ENCODE assay signal across 8 mouse cellular contexts in genomic region chr11:102338561-102338960, GRCm38 (mm10). TPM values are rescaled to one million over a fixed set of nuclear protein-coding genes. Genes with fewer than 3 reads are reported as not detected.
DNase-seq lines count a peak whose midpoint lies in the region; ATAC-seq and TF ChIP-seq lines count a peak whose summit lies in the region.

No protein-coding gene starts in this region.

- H3K4me3 ChIP-seq in liver, adult 2 months (ENCODE audit: insufficient read depth, low read depth, low read length) = no peak overlapping the region
- no peak overlapping the region for H3K4me3 ChIP-seq in liver, embryonic 11.5 days (ENCODE audit: low read depth, low read length)
- no peak overlapping the region for H3K4me3 ChIP-seq in kidney, embryonic 16.5 days (ENCODE audit: low read length)

- no peak overlapping the region for H3K27ac ChIP-seq in liver, adult 2 months (replicated peaks; ENCODE audit: insufficient read depth, low read depth, low read length)
- no peak overlapping the region for H3K27ac ChIP-seq in liver, embryonic 11.5 days (ENCODE audit: low read depth, low read length)
- H3K27ac ChIP-seq in kidney, embryonic 16.5 days (ENCODE audit: low read length) = peak overlapping the region; percentile 29; the same call in 1 of the 2 replicates

- no peaks in the 10 kb centered on the region for H3K27me3 ChIP-seq in liver, adult 2 months (ENCODE audit: control insufficient read depth, insufficient read depth, low read length)
- H3K27me3 ChIP-seq in liver, embryonic 11.5 days (replicated peaks; ENCODE audit: control insufficient read depth, insufficient read depth, low read length) = peaks cover 4% of the 10 kb centered on the region; the same call in 1 of the 2 replicates
- no peaks in the 10 kb centered on the region for H3K27me3 ChIP-seq in kidney, embryonic 16.5 days (ENCODE audit: insufficient read depth, low read length)

- 36% methylated on average over 3 of the region's 3 CpGs for WGBS in liver, adult 2 months
- WGBS in liver, embryonic 11.5 days = 34% methylated on average over 3 of the region's 3 CpGs
- WGBS in kidney, embryonic 16.5 days = 34% methylated on average over 3 of the region's 3 CpGs

- H3K36me3 ChIP-seq in liver, adult 2 months (ENCODE audit: control insufficient read depth, insufficient read depth, low read length) = no peaks in the 10 kb centered on the region
- no peaks in the 10 kb centered on the region for H3K36me3 ChIP-seq in liver, embryonic 11.5 days (ENCODE audit: control insufficient read depth, insufficient read depth, low read length)
- H3K36me3 ChIP-seq in kidney, embryonic 16.5 days (ENCODE audit: insufficient read depth, low read length) = no peaks in the 10 kb centered on the region

- H3K9me3 ChIP-seq in liver, embryonic 11.5 days (ENCODE audit: control insufficient read depth, low read length) = no peaks in the 10 kb centered on the region
- 0 out of 2 replicates have a peak, but pooled peaks cover 2% of the 10 kb centered on the region for H3K9me3 ChIP-seq in kidney, embryonic 16.5 days (ENCODE audit: low read length)

- H3K79me2 ChIP-seq in liver, adult 2 months (ENCODE audit: control insufficient read depth, insufficient read depth, low read length) = no peaks in the 10 kb centered on the region

- peak; percentile 53 for DNase-seq in liver, adult 2 months (ENCODE audit: extremely low read depth, low read depth, low spot score)
- DNase-seq in liver, embryonic 11.5 days (ENCODE audit: low spot score) = no peak
- peak; percentile 91 for DNase-seq in adrenal gland, postnatal 14 days
- DNase-seq in gastrocnemius, adult 18-20 months (ENCODE audit: low spot score) = peak; percentile 56
- DNase-seq in lung, postnatal 14 days = peak; percentile 90
- DNase-seq in embryo, embryonic 10 days (ENCODE audit: low spot score) = no peak

- ATAC-seq in liver, embryonic 11.5 days (replicated peaks; ENCODE audit: low FRiP score) = no peak
- ATAC-seq in kidney, embryonic 16.5 days (ENCODE audit: low FRiP score, low TSS enrichment) = no peak
- no peak for ATAC-seq in inflammation-experienced regulatory T-cells, adult 6 months

- no peak overlapping the region for H3K4me2 ChIP-seq in liver, embryonic 11.5 days
- H3K4me2 ChIP-seq in kidney, embryonic 16.5 days (replicated peaks; ENCODE audit: low read depth, low read length) = no peak overlapping the region

- no peak overlapping the region for H3K9ac ChIP-seq in liver, adult 2 months (ENCODE audit: low read depth, low read length)
- no peak overlapping the region for H3K9ac ChIP-seq in liver, embryonic 11.5 days (ENCODE audit: low read depth, low read length)
- H3K9ac ChIP-seq in kidney, embryonic 16.5 days (replicated peaks; ENCODE audit: low read length) = no peak overlapping the region

- no peak for TF ChIP-seq CTCF in liver, adult 2 months (IDR thresholded peaks at IDR 0.05; ENCODE audit: low read depth, low read length)

- H3K4me1 ChIP-seq in liver, adult 2 months (ENCODE audit: control insufficient read depth, insufficient read depth, low read length) = no peaks in the 10 kb centered on the region
- no peaks in the 10 kb centered on the region for H3K4me1 ChIP-seq in liver, embryonic 11.5 days (replicated peaks; ENCODE audit: control insufficient read depth, insufficient read depth, low read length)
- 0 out of 2 replicates have a peak, but pooled peaks cover 5% of the 10 kb centered on the region for H3K4me1 ChIP-seq in kidney, embryonic 16.5 days (ENCODE audit: insufficient read depth, low read length)

- no peak for TF ChIP-seq POLR2A in liver, adult 2 months (IDR thresholded peaks at IDR 0.05; ENCODE audit: extremely low read depth, insufficient read depth, low read length)

RNA-seq across cellular contexts. Expression of gene Ubtf, which starts 19.0 kb away (rescaled TPM):
- 19.4 and 19.5 TPM in 2 replicates for total RNA-seq in liver, adult 2 months (2014; rRNA removed)
- polyA plus RNA-seq in liver, adult 2 months (2012; rRNA removed) = 12.7 and 12.8 TPM in 2 replicates
- 104 and 108 TPM in 2 replicates for polyA plus RNA-seq in liver, embryonic 11.5 days (2014; fragmentation: Nextera tagmentation; extraction: Ambion mirVana)
- 102 and 106 TPM in 2 replicates for total RNA-seq in adrenal gland, postnatal 14 days (2021)
- 10 to 100 TPM; 35.4 to 42.6 TPM for total RNA-seq in gastrocnemius, adult 18-20 months (2021)
- 94.7 and 97.3 TPM in 2 replicates for polyA plus RNA-seq in kidney, embryonic 16.5 days (2015; fragmentation: Nextera tagmentation; extraction: Ambion mirVana)
- polyA plus RNA-seq in inflammation-experienced regulatory T-cells, adult 6 months (2017; shearing (Covaris generic)) = 10 to 100 TPM; 42.5 to 45.0 (median 44.6) TPM

RNA-seq across cellular contexts. Expression of gene Slc4a1, which starts 27.4 kb away (rescaled TPM):
- 0.07 and 0.65 TPM in 2 replicates for total RNA-seq in liver, adult 2 months (2014; rRNA removed)
- polyA plus RNA-seq in liver, adult 2 months (2012; rRNA removed) = 0.07 and 0.10 TPM in 2 replicates
- 191 and 229 TPM in 2 replicates for polyA plus RNA-seq in liver, embryonic 11.5 days (2014; fragmentation: Nextera tagmentation; extraction: Ambion mirVana)
- total RNA-seq in adrenal gland, postnatal 14 days (2021) = 17.5 and 72.4 TPM in 2 replicates
- under 1 TPM in 1 of 2 experiments, not detected in 1; 0.07 TPM for total RNA-seq in gastrocnemius, adult 18-20 months (2021)
- 9.0 and 9.6 TPM in 2 replicates for polyA plus RNA-seq in kidney, embryonic 16.5 days (2015; fragmentation: Nextera tagmentation; extraction: Ambion mirVana)
- polyA plus RNA-seq in inflammation-experienced regulatory T-cells, adult 6 months (2017; shearing (Covaris generic)) = under 1 TPM in 1 of 3 experiments, not detected in 2; 0.08 TPM

RNA-seq across cellular contexts. Expression of gene Atxn7l3, which starts 42.1 kb away (rescaled TPM):
- total RNA-seq in liver, adult 2 months (2014; rRNA removed) = 7.1 and 8.5 TPM in 2 replicates
- polyA plus RNA-seq in liver, adult 2 months (2012; rRNA removed) = 16.8 and 20.6 TPM in 2 replicates
- polyA plus RNA-seq in liver, embryonic 11.5 days (2014; fragmentation: Nextera tagmentation; extraction: Ambion mirVana) = 11.4 and 14.7 TPM in 2 replicates
- total RNA-seq in adrenal gland, postnatal 14 days (2021) = 47.9 and 53.4 TPM in 2 replicates
- 10 to 100 TPM in 1 of 2 experiments, 1 to 10 TPM in 1; 9.3 to 13.0 TPM for total RNA-seq in gastrocnemius, adult 18-20 months (2021)
- polyA plus RNA-seq in kidney, embryonic 16.5 days (2015; fragmentation: Nextera tagmentation; extraction: Ambion mirVana) = 12.4 and 13.3 TPM in 2 replicates
- polyA plus RNA-seq in inflammation-experienced regulatory T-cells, adult 6 months (2017; shearing (Covaris generic)) = 1 to 10 TPM; 6.5 to 8.0 (median 6.9) TPM

RNA-seq across cellular contexts. Expression of gene Tmub2, which starts 53.8 kb away (rescaled TPM):
- total RNA-seq in liver, adult 2 months (2014; rRNA removed) = 18.1 and 19.0 TPM in 2 replicates
- 33.5 and 34.2 TPM in 2 replicates for polyA plus RNA-seq in liver, adult 2 months (2012; rRNA removed)
- 41.6 and 44.8 TPM in 2 replicates for polyA plus RNA-seq in liver, embryonic 11.5 days (2014; fragmentation: Nextera tagmentation; extraction: Ambion mirVana)
- total RNA-seq in adrenal gland, postnatal 14 days (2021) = 40.1 and 40.4 TPM in 2 replicates
- total RNA-seq in gastrocnemius, adult 18-20 months (2021) = 10 to 100 TPM; 14.6 to 15.8 TPM
- polyA plus RNA-seq in kidney, embryonic 16.5 days (2015; fragmentation: Nextera tagmentation; extraction: Ambion mirVana) = 64.4 and 66.7 TPM in 2 replicates
- polyA plus RNA-seq in inflammation-experienced regulatory T-cells, adult 6 months (2017; shearing (Covaris generic)) = 10 to 100 TPM; 43.1 to 61.2 (median 51.8) TPM

RNA-seq across cellular contexts. Expression of gene Rundc3a, which starts 54.6 kb away (rescaled TPM):
- total RNA-seq in liver, adult 2 months (2014; rRNA removed) = 1.0 and 2.5 TPM in 2 replicates
- polyA plus RNA-seq in liver, adult 2 months (2012; rRNA removed) = 1.2 and 2.1 TPM in 2 replicates
- 1.8 and 2.6 TPM in 2 replicates for polyA plus RNA-seq in liver, embryonic 11.5 days (2014; fragmentation: Nextera tagmentation; extraction: Ambion mirVana)
- total RNA-seq in adrenal gland, postnatal 14 days (2021) = 31.3 and 31.6 TPM in 2 replicates
- total RNA-seq in gastrocnemius, adult 18-20 months (2021) = not detected
- polyA plus RNA-seq in kidney, embryonic 16.5 days (2015; fragmentation: Nextera tagmentation; extraction: Ambion mirVana) = 3.3 and 3.9 TPM in 2 replicates
- 1 to 10 TPM; 1.8 to 3.2 (median 2.0) TPM for polyA plus RNA-seq in inflammation-experienced regulatory T-cells, adult 6 months (2017; shearing (Covaris generic))

Comparison
In these comparisons a context has a peak if more than half of its experiments do, and no peak if none do; other contexts are left out.
1. DNase-seq: peak in liver, adult 2 months (single experiment), adrenal gland, postnatal 14 days (single experiment), gastrocnemius, adult 18-20 months (single experiment) and lung, postnatal 14 days (single experiment); none in liver, embryonic 11.5 days (single experiment) and embryo, embryonic 10 days (single experiment).
2. RNA of gene Slc4a1, which starts 27.4 kb away (polyA plus RNA-seq): 191 to 229 TPM in liver, embryonic 11.5 days; 9.0 to 9.6 TPM in kidney, embryonic 16.5 days, 0.07 to 0.10 TPM in liver, adult 2 months and 0.08 TPM in inflammation-experienced regulatory T-cells, adult 6 months; every median in the first group is over 10 times any median in the second.